Mouse (Mus musculus) macrophage (primary cell): Measurements from ENCODE around the gene Erlin1. TPM values are rescaled to one million over a fixed set of nuclear protein-coding genes. Genes with fewer than 3 reads are reported as not detected.
A peak's percentile ranks its signal among the peaks of the same experiment; 100 is the strongest.

ENCODE experiments used
- H3K27ac ChIP-seq: fragments of 350-480 bp; formaldehyde crosslinking; 2 replicates; pipeline ENCODE4 v1.9.0; 2021
- H3K36me3 ChIP-seq: fragments of 350-480 bp; formaldehyde crosslinking; 2 replicates; pipeline ENCODE4 v1.9.0; 2021; ENCODE audit errors: inconsistent target
- H3K4me3 ChIP-seq: fragments of 350-480 bp; formaldehyde crosslinking; 2 replicates; pipeline ENCODE4 v1.9.0; 2021; ENCODE audit errors: inconsistent target
- H3K79me2 ChIP-seq: fragments of 350-480 bp; formaldehyde crosslinking; 2 replicates; pipeline ENCODE4 v1.9.0; 2021; ENCODE audit errors: inconsistent target
- WGBS: methylation state at CpG from one replicate; pipeline ENCODE4 v1.1.7; 2026; ENCODE audit warnings: inconsistent platforms; ENCODE audit not compliant: missing documents; 5-methylcytosine and 5-hydroxymethylcytosine counted together
- polyA plus RNA-seq: library from polyadenylated mRNA; stranded (reverse); fragments of 250-400 nt; gene quantifications from 3 replicates; pipeline ENCODE4 v1.2.4, GENCODE M21; 2018; ENCODE audit warnings: inconsistent platforms

The Erlin1 gene
- polyA plus RNA-seq, 1 experiment from 2014 or later = 30.5 TPM

GRCm38 (mm10) chr19:44076457-44076856 is 6.9 kb upstream of the Erlin1 start:
- WGBS = 94% methylated on average over 9 of the region's 9 CpGs
- Histone ChIP-seq H3K79me2 (no peaks in the 10 kb centered on the region), H3K27ac (no peak overlapping the region), H3K36me3 (peaks cover 67% of the 10 kb centered on the region), H3K4me3 (no peak overlapping the region)

GRCm38 (mm10) chr19:44074986-44075385 is 5.4 kb upstream of the Erlin1 start:
- Histone ChIP-seq H3K79me2 (no peaks in the 10 kb centered on the region), H3K27ac (no peak overlapping the region), H3K4me3 (no peak overlapping the region), H3K36me3 (peaks cover 55% of the 10 kb centered on the region)
- WGBS = 89% methylated on average over 11 of the region's 11 CpGs

DNA sequence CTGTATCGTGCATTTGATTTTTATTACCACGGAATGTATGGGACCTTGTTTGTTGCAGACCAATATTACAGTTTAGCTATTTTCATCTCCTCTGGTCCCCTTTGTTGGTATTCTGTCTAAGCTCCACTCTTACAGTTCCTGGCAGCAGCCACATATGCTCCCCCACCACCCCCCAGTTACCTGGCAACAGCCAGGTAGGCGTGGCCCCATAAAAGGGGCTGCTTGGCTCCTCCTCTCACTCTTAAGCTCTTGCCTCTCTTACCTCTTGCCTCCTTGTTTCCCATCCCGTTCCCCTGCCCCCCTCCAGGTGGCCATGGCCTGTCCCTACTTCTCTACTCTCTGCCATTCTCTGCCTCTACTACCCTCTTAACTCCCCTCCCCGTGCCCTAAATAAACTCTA is 1.6 kb upstream of the Erlin1 start:
- Histone ChIP-seq H3K27ac (no peak overlapping the region), H3K36me3 (peaks cover 22% of the 10 kb centered on the region; the same call in 1 of the 2 replicates), H3K4me3 (no peak overlapping the region), H3K79me2 (peaks cover 28% of the 10 kb centered on the region)
- WGBS = 95% methylated on average over 5 of the region's 5 CpGs

- Histone ChIP-seq H3K27ac (no peak overlapping the region), H3K4me3 (peak overlapping the region; percentile 4; the same call in 1 of the 2 replicates), H3K79me2 (peaks cover 41% of the 10 kb centered on the region), H3K36me3 (peaks cover 14% of the 10 kb centered on the region; the same call in 1 of the 2 replicates)
- WGBS = 8% methylated on average over 4 of the region's 4 CpGs
These were observed 288 bp upstream of the Erlin1 start for GRCm38 (mm10) chr19:44069914-44070232.

DNA sequence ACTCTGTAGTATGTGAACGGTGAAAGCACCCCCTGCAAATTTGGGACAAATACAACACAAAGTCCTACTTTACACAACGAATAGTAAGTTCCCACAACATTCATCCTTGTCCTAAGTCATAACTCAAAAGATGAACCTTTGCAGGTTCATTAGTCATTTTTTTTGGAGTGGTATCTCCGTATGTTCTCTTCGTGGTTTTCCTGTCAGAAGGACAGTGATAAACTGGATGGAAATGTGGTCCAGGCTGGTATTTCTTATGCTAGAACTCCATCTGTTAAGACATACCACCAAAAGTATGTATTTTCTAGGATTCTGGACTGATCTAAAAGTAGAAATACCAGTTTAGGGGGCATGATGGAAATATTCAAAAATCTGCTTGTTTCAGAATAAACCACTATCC is 1.4 kb downstream of the Erlin1 start:
- 51% methylated on average over 4 of the region's 4 CpGs for WGBS
- H3K27ac ChIP-seq = no peak overlapping the region
- H3K79me2 ChIP-seq = peaks cover 48% of the 10 kb centered on the region
- peaks cover 17% of the 10 kb centered on the region; the same call in 1 of the 2 replicates for H3K36me3 ChIP-seq
- peak overlapping the region; percentile 87 for H3K4me3 ChIP-seq

GRCm38 (mm10) chr19:44067323-44068049 is 2.1 kb downstream of the Erlin1 start:
- H3K79me2 ChIP-seq = peaks cover 48% of the 10 kb centered on the region
- peaks cover 14% of the 10 kb centered on the region; the same call in 1 of the 2 replicates for H3K36me3 ChIP-seq
- WGBS = 38% methylated on average over 9 of the region's 9 CpGs
- no peak overlapping the region for H3K27ac ChIP-seq
- H3K4me3 ChIP-seq = no peak overlapping the region

GRCm38 (mm10) chr19:44064734-44065133 is 4.9 kb downstream of the Erlin1 start:
- Histone ChIP-seq H3K27ac (no peak overlapping the region), H3K4me3 (no peak overlapping the region), H3K36me3 (peaks cover 37% of the 10 kb centered on the region), H3K79me2 (peaks cover 48% of the 10 kb centered on the region)
- 95% methylated on average over 2 of the region's 2 CpGs for WGBS

- peaks cover 45% of the 10 kb centered on the region for H3K79me2 ChIP-seq
- WGBS = 92% methylated on average over 7 of the region's 7 CpGs
- H3K36me3 ChIP-seq = peaks cover 44% of the 10 kb centered on the region
- no peak overlapping the region for H3K4me3 ChIP-seq
- H3K27ac ChIP-seq = no peak overlapping the region
These were observed 5.8 kb downstream of the Erlin1 start for GRCm38 (mm10) chr19:44063773-44064172.

GRCm38 (mm10) chr19:44060226-44060625 is 9.4 kb downstream of the Erlin1 start:
- Histone ChIP-seq H3K27ac (no peak overlapping the region), H3K4me3 (no peak overlapping the region), H3K36me3 (peaks cover 70% of the 10 kb centered on the region), H3K79me2 (peaks cover 11% of the 10 kb centered on the region)
- WGBS = 88% methylated on average over 3 of the region's 3 CpGs

GRCm38 (mm10) chr19:44055173-44055826 is 14.3 kb downstream of the Erlin1 start:
- WGBS = 96% methylated on average over 4 of the region's 4 CpGs
- H3K27ac ChIP-seq = no peak overlapping the region
- no peaks in the 10 kb centered on the region for H3K79me2 ChIP-seq
- H3K36me3 ChIP-seq = peaks cover 49% of the 10 kb centered on the region
- H3K4me3 ChIP-seq = no peak overlapping the region

DNA sequence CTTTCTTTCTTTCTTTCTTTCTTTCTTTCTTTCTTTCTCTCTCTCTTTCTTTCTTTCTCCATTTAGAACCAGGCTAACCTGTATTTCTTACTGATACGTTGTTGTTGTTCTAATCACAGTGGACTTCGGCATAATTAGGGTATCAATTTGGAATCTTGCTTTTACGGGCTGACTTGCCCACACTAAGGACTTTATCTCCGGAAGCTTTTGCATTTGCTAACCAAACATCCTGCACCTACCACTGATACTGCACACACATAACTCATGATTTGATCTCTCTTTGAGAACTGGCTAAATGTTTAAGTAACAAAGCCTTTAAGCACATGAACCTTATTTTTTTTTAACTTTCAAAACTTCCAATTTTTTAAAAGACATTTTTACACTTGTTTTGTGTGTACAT is 19.2 kb downstream of the Erlin1 start:
- 94% methylated on average over 3 of the region's 4 CpGs for WGBS
- no peak overlapping the region for H3K27ac ChIP-seq
- no peak overlapping the region for H3K4me3 ChIP-seq

DNA sequence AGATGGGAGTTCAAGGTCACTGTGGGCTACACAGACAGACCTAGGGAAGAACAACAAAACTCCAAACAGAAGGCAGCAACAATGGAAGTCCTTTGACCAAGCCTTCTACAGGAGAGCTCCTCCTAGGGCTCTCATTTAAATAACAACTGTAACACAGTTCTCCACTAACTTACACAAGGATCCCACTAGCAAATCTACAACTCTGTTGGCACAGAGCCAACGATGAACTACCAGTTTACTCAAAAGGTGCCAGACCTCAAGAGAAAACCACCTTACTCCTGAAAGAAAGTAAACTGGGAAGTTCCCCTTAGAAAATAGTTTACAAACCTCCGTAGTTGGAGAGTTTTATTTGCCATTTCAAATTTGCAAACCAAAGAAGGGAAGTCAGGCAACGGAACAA is 20.3 kb downstream of the Erlin1 start:
- H3K79me2 ChIP-seq = peaks cover 9% of the 10 kb centered on the region
- H3K4me3 ChIP-seq = no peak overlapping the region
- WGBS = 63% methylated on average over 3 of the region's 3 CpGs
- H3K27ac ChIP-seq = no peak overlapping the region
- peaks cover 33% of the 10 kb centered on the region for H3K36me3 ChIP-seq

More for the DNA sequence above, 19.2 kb downstream of the Erlin1 start:
- H3K79me2 ChIP-seq = no peaks in the 10 kb centered on the region
- H3K36me3 ChIP-seq = peaks cover 31% of the 10 kb centered on the region

- 33% methylated on average over 3 of the region's 3 CpGs for WGBS
- no peak overlapping the region for H3K4me3 ChIP-seq
These were observed 23.7 kb downstream of the Erlin1 start for GRCm38 (mm10) chr19:44045847-44046246.

GRCm38 (mm10) chr19:44042121-44042520 is 27.5 kb downstream of the Erlin1 start:
- WGBS = 98% methylated on average over 5 of the region's 5 CpGs
- no peak overlapping the region for H3K27ac ChIP-seq
- H3K36me3 ChIP-seq = peaks cover 56% of the 10 kb centered on the region
- peaks cover 20% of the 10 kb centered on the region for H3K79me2 ChIP-seq
- H3K4me3 ChIP-seq = no peak overlapping the region

More at GRCm38 (mm10) chr19:44045847-44046246, 23.7 kb downstream of the Erlin1 start:
- Histone ChIP-seq H3K79me2 (peaks cover 20% of the 10 kb centered on the region), H3K36me3 (peaks cover 33% of the 10 kb centered on the region), H3K27ac (no peak overlapping the region)

DNA sequence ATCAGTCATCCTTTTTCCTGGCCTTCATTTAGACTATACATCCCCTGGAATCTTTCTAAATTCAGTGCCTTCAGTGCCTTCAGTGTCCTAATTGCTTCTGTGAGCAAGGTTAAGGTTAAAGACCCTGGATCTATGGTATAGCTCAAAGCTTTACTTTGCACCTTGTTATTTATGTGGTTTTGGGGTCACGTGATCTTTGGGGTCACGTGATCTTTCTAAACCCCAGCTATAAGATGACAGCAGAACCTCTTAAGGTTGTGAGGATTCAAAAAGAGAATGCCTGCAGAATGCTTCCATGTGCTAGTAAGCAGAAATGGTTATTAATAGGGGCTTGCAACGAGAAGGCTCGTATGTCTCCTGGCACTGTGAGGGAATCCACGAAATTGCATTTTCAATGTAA is 36.2 kb downstream of the Erlin1 start:
- peaks cover 19% of the 10 kb centered on the region for H3K36me3 ChIP-seq

More for the DNA sequence above, 36.2 kb downstream of the Erlin1 start:
- H3K27ac ChIP-seq = no peak overlapping the region
- no peaks in the 10 kb centered on the region for H3K79me2 ChIP-seq
- 93% methylated on average over 5 of the region's 5 CpGs for WGBS
- no peak overlapping the region for H3K4me3 ChIP-seq
